Mouse (Mus musculus): ENCODE data around the gene Kifc5b. TPM values are rescaled to one million over a fixed set of nuclear protein-coding genes. Genes with fewer than 3 reads are reported as not detected.

The Kifc5b gene
- polyA plus RNA-seq (2015; fragmentation: Nextera tagmentation; extraction: Ambion mirVana) = 3.3 and 3.5 TPM in 2 replicates

GRCm38 (mm10) chr17:26916711-26917482 is at the start of gene Kifc5b:
Gene Kifc5b (plus strand): TSS chr17:26917091.
- H3K4me3 ChIP-seq = peak within 1 kb of the TSS; percentile 52
- H3K27ac ChIP-seq = 0 out of 2 replicates have a peak within 1 kb of the TSS, but pooled peaks have one; percentile 5

GRCm38 (mm10) chr17:26868756-26869155 is 48.1 kb upstream of the Kifc5b start:
- H3K9ac ChIP-seq = no peak overlapping the region
- H3K36me3 ChIP-seq (replicated peaks) = no peaks in the 10 kb centered on the region
- no peak overlapping the region for H3K4me3 ChIP-seq
- H3K4me2 ChIP-seq = no peak overlapping the region
- WGBS = 31% methylated on average over 5 of the region's 5 CpGs
- ATAC-seq (replicated peaks) = no peak
- H3K9me3 ChIP-seq = no peaks in the 10 kb centered on the region
- H3K27me3 ChIP-seq (replicated peaks) = no peaks in the 10 kb centered on the region
- no peak overlapping the region for H3K27ac ChIP-seq
- H3K4me1 ChIP-seq = no peaks in the 10 kb centered on the region

More at GRCm38 (mm10) chr17:26916711-26917482, at the start of gene Kifc5b:
- WGBS = under 1% methylated on average over 71 of the region's 72 CpGs
- ATAC-seq (replicated peaks) = peak; percentile 99
- Histone ChIP-seq H3K9me3 (no peaks in the 10 kb centered on the region), H3K4me1 (peaks cover 5% of the 10 kb centered on the region), H3K36me3 (replicated peaks) (no peaks in the 10 kb centered on the region), H3K27me3 (replicated peaks) (no peaks in the 10 kb centered on the region), H3K9ac (0 out of 2 replicates have a peak within 1 kb of the TSS, but pooled peaks have one; percentile 11), H3K4me2 (peak within 1 kb of the TSS; percentile 72)

GRCm38 (mm10) chr17:26872870-26873269 is 44.0 kb upstream of the Kifc5b start:
- Histone ChIP-seq H3K9me3 (no peaks in the 10 kb centered on the region), H3K27me3 (replicated peaks) (no peaks in the 10 kb centered on the region), H3K4me2 (no peak overlapping the region), H3K36me3 (replicated peaks) (no peaks in the 10 kb centered on the region), H3K4me3 (no peak overlapping the region), H3K4me1 (no peaks in the 10 kb centered on the region), H3K27ac (no peak overlapping the region), H3K9ac (no peak overlapping the region)
- ATAC-seq (replicated peaks) = no peak
- 79% methylated on average over 3 of the region's 3 CpGs for WGBS

- ATAC-seq (replicated peaks) = no peak
- WGBS = 77% methylated on average over 8 of the region's 8 CpGs
- H3K9ac ChIP-seq = no peak overlapping the region
Measured at GRCm38 (mm10) chr17:26873502-26873901, 43.4 kb upstream of the Kifc5b start.

GRCm38 (mm10) chr17:26874542-26874941 is 42.3 kb upstream of the Kifc5b start:
- H3K27ac ChIP-seq = no peak overlapping the region

More at GRCm38 (mm10) chr17:26873502-26873901, 43.4 kb upstream of the Kifc5b start:
- Histone ChIP-seq H3K27me3 (replicated peaks) (no peaks in the 10 kb centered on the region), H3K4me1 (no peaks in the 10 kb centered on the region), H3K4me2 (no peak overlapping the region), H3K4me3 (no peak overlapping the region), H3K36me3 (replicated peaks) (no peaks in the 10 kb centered on the region), H3K27ac (no peak overlapping the region), H3K9me3 (no peaks in the 10 kb centered on the region)

GRCm38 (mm10) chr17:26877927-26878326 is 39.0 kb upstream of the Kifc5b start:
- 91% methylated on average over 7 of the region's 7 CpGs for WGBS
- Histone ChIP-seq H3K4me2 (no peak overlapping the region), H3K36me3 (replicated peaks) (no peaks in the 10 kb centered on the region), H3K27me3 (replicated peaks) (no peaks in the 10 kb centered on the region), H3K4me1 (no peaks in the 10 kb centered on the region), H3K27ac (no peak overlapping the region), H3K9ac (no peak overlapping the region), H3K9me3 (no peaks in the 10 kb centered on the region), H3K4me3 (no peak overlapping the region)
- no peak for ATAC-seq (replicated peaks)

More at GRCm38 (mm10) chr17:26874542-26874941, 42.3 kb upstream of the Kifc5b start:
- Histone ChIP-seq H3K4me3 (no peak overlapping the region), H3K9me3 (no peaks in the 10 kb centered on the region), H3K4me1 (no peaks in the 10 kb centered on the region), H3K9ac (no peak overlapping the region), H3K27me3 (replicated peaks) (no peaks in the 10 kb centered on the region), H3K4me2 (no peak overlapping the region), H3K36me3 (replicated peaks) (no peaks in the 10 kb centered on the region)
- 69% methylated on average over 11 of the region's 11 CpGs for WGBS
- ATAC-seq (replicated peaks) = no peak

GRCm38 (mm10) chr17:26879235-26879634 is 37.7 kb upstream of the Kifc5b start:
- WGBS = 91% methylated on average over 6 of the region's 6 CpGs
- Histone ChIP-seq H3K9ac (no peak overlapping the region), H3K4me2 (no peak overlapping the region), H3K27me3 (replicated peaks) (no peaks in the 10 kb centered on the region), H3K4me1 (0 out of 2 replicates have a peak, but pooled peaks cover 3% of the 10 kb centered on the region), H3K36me3 (replicated peaks) (no peaks in the 10 kb centered on the region), H3K9me3 (no peaks in the 10 kb centered on the region), H3K4me3 (no peak overlapping the region), H3K27ac (no peak overlapping the region)
- ATAC-seq (replicated peaks) = no peak

- no peaks in the 10 kb centered on the region for H3K27me3 ChIP-seq (replicated peaks)
- H3K27ac ChIP-seq = no peak overlapping the region
- H3K9ac ChIP-seq = no peak overlapping the region
- no peak for ATAC-seq (replicated peaks)
- peaks cover 23% of the 10 kb centered on the region for H3K4me1 ChIP-seq
- H3K4me2 ChIP-seq = no peak overlapping the region
- H3K4me3 ChIP-seq = no peak overlapping the region
- H3K36me3 ChIP-seq (replicated peaks) = no peaks in the 10 kb centered on the region
- WGBS = 83% methylated on average over 1 of the region's 1 CpGs
- H3K9me3 ChIP-seq = no peaks in the 10 kb centered on the region
Measured at GRCm38 (mm10) chr17:26882706-26883105, 34.2 kb upstream of the Kifc5b start.

GRCm38 (mm10) chr17:26883585-26883984 is 33.3 kb upstream of the Kifc5b start:
- no peak for ATAC-seq (replicated peaks)
- WGBS = 76% methylated on average over 6 of the region's 6 CpGs
- H3K9ac ChIP-seq = no peak overlapping the region
- no peak overlapping the region for H3K27ac ChIP-seq
- no peaks in the 10 kb centered on the region for H3K36me3 ChIP-seq (replicated peaks)
- H3K4me3 ChIP-seq = no peak overlapping the region
- H3K9me3 ChIP-seq = no peaks in the 10 kb centered on the region
- H3K27me3 ChIP-seq (replicated peaks) = peaks cover 4% of the 10 kb centered on the region; the same call in 1 of the 2 replicates
- peaks cover 23% of the 10 kb centered on the region for H3K4me1 ChIP-seq
- H3K4me2 ChIP-seq = no peak overlapping the region

- ATAC-seq (replicated peaks) = peak; percentile 54; the same call in 1 of the 2 replicates
- Histone ChIP-seq H3K36me3 (replicated peaks) (no peaks in the 10 kb centered on the region), H3K27me3 (replicated peaks) (peaks cover 6% of the 10 kb centered on the region; the same call in 1 of the 2 replicates), H3K4me1 (peaks cover 23% of the 10 kb centered on the region), H3K9ac (peak overlapping the region; percentile 18; the same call in 1 of the 2 replicates), H3K4me2 (peak overlapping the region; percentile 68), H3K9me3 (no peaks in the 10 kb centered on the region), H3K4me3 (peak overlapping the region; percentile 46), H3K27ac (no peak overlapping the region)
- WGBS = 22% methylated on average over 25 of the region's 25 CpGs
Measured at GRCm38 (mm10) chr17:26884995-26885926, 31.6 kb upstream of the Kifc5b start.

- peaks cover 23% of the 10 kb centered on the region for H3K4me1 ChIP-seq
- H3K4me2 ChIP-seq = peak overlapping the region; percentile 68
- peaks cover 6% of the 10 kb centered on the region; the same call in 1 of the 2 replicates for H3K27me3 ChIP-seq (replicated peaks)
- peak overlapping the region; percentile 31; the same call in 1 of the 2 replicates for H3K9ac ChIP-seq
- peak; percentile 91 for ATAC-seq (replicated peaks)
- H3K27ac ChIP-seq = no peak overlapping the region
- WGBS = 10% methylated on average over 30 of the region's 30 CpGs
- no peaks in the 10 kb centered on the region for H3K9me3 ChIP-seq
- peak overlapping the region; percentile 46 for H3K4me3 ChIP-seq
- no peaks in the 10 kb centered on the region for H3K36me3 ChIP-seq (replicated peaks)
Measured at GRCm38 (mm10) chr17:26886047-26886749, 30.7 kb upstream of the Kifc5b start.

Measured in midbrain, embryonic 15.5 days (tissue).